Comparison of ENCODE assay signal across 12 mouse cellular contexts in genomic region chr10:85014456-85014976, GRCm38 (mm10).
"Had no signal": no experiment of that assay in that cellular context is flagged by ENCODE, and none has a peak within 500 bp of the region (broad histone marks: within the 10 kb centered on the region; RNA-seq: fewer than 3 reads in every experiment).

No protein-coding gene starts in this region.

- DNase-seq: kidney, adult 8-10 months; kidney, postnatal 25 days; left cerebral cortex, postnatal 4 days; lung, adult 18-20 months; right cerebral cortex, postnatal 4 days; spleen, adult 18-20 months; thymus, adult 18-20 months; thymus, postnatal 14 days had no signal

- H3K9me3 ChIP-seq: limb, embryonic 13.5 days; neural tube, embryonic 13.5 days had no signal

- H3K4me2 ChIP-seq: limb, embryonic 13.5 days; neural tube, embryonic 13.5 days had no signal

- ATAC-seq: intestine, postnatal 0 days had no signal

- H3K4me3 ChIP-seq: limb, embryonic 13.5 days; neural tube, embryonic 13.5 days had no signal

- H3K27me3 ChIP-seq: limb, embryonic 13.5 days had no signal

- H3K27ac ChIP-seq: limb, embryonic 13.5 days; liver, embryonic 14.5 days; neural tube, embryonic 13.5 days had no signal

- H3K9ac ChIP-seq: limb, embryonic 13.5 days; liver, embryonic 14.5 days had no signal
